Mouse (Mus musculus): ENCODE results near the gene Armh4. TPM values are rescaled to one million over a fixed set of nuclear protein-coding genes. Genes with fewer than 3 reads are reported as not detected.

Armh4 gene
- polyA plus RNA-seq, 1 experiment = 3.8 TPM

GRCm38 (mm10) chr14:49738441-49739088, 44.6 kb downstream of the Armh4 start:
- H3K27ac ChIP-seq (ENCODE audit: insufficient read depth, low read length) = no peak overlapping the region
- H3K4me1 ChIP-seq (ENCODE audit: control insufficient read depth, insufficient read depth, low read length) = no peaks in the 10 kb centered on the region
- no peak for TF ChIP-seq POLR2A (IDR thresholded peaks at IDR 0.05; ENCODE audit: low read depth, low read length)
- no peak for TF ChIP-seq CTCF (IDR thresholded peaks at IDR 0.05; ENCODE audit: borderline replicate concordance, insufficient read depth, low read length)
- no peak overlapping the region for H3K4me3 ChIP-seq (ENCODE audit: insufficient read depth, low read length)

GRCm38 (mm10) chr14:49733950-49734349, 49.2 kb downstream of the Armh4 start:
- Histone ChIP-seq H3K4me3 (ENCODE audit: insufficient read depth, low read length) (no peak overlapping the region), H3K27ac (ENCODE audit: insufficient read depth, low read length) (no peak overlapping the region), H3K4me1 (ENCODE audit: control insufficient read depth, insufficient read depth, low read length) (no peaks in the 10 kb centered on the region)
- TF ChIP-seq CTCF (IDR thresholded peaks at IDR 0.05; ENCODE audit: borderline replicate concordance, insufficient read depth, low read length) (no peak), POLR2A (IDR thresholded peaks at IDR 0.05; ENCODE audit: low read depth, low read length) (no peak)

- no peak overlapping the region for H3K4me3 ChIP-seq (ENCODE audit: insufficient read depth, low read length)
- no peak overlapping the region for H3K27ac ChIP-seq (ENCODE audit: insufficient read depth, low read length)
- no peaks in the 10 kb centered on the region for H3K4me1 ChIP-seq (ENCODE audit: control insufficient read depth, insufficient read depth, low read length)
- TF ChIP-seq POLR2A (IDR thresholded peaks at IDR 0.05; ENCODE audit: low read depth, low read length) (no peak), CTCF (IDR thresholded peaks at IDR 0.05; ENCODE audit: borderline replicate concordance, insufficient read depth, low read length) (no peak)
Measured at GRCm38 (mm10) chr14:49723361-49724054, 59.7 kb downstream of the Armh4 start.

- no peak overlapping the region for H3K4me3 ChIP-seq (ENCODE audit: insufficient read depth, low read length)
- no peaks in the 10 kb centered on the region for H3K4me1 ChIP-seq (ENCODE audit: control insufficient read depth, insufficient read depth, low read length)
- no peak overlapping the region for H3K27ac ChIP-seq (ENCODE audit: insufficient read depth, low read length)
- TF ChIP-seq POLR2A (IDR thresholded peaks at IDR 0.05; ENCODE audit: low read depth, low read length) = no peak
- TF ChIP-seq CTCF (IDR thresholded peaks at IDR 0.05; ENCODE audit: borderline replicate concordance, insufficient read depth, low read length) = no peak
Measured at GRCm38 (mm10) chr14:49722782-49723181, 60.4 kb downstream of the Armh4 start.

GRCm38 (mm10) chr14:49721281-49721680, 61.9 kb downstream of the Armh4 start:
- H3K27ac ChIP-seq (ENCODE audit: insufficient read depth, low read length) = no peak overlapping the region
- H3K4me1 ChIP-seq (ENCODE audit: control insufficient read depth, insufficient read depth, low read length) = no peaks in the 10 kb centered on the region
- TF ChIP-seq CTCF (IDR thresholded peaks at IDR 0.05; ENCODE audit: borderline replicate concordance, insufficient read depth, low read length) (no peak), POLR2A (IDR thresholded peaks at IDR 0.05; ENCODE audit: low read depth, low read length) (no peak)
- H3K4me3 ChIP-seq (ENCODE audit: insufficient read depth, low read length) = no peak overlapping the region

- Histone ChIP-seq H3K4me3 (ENCODE audit: insufficient read depth, low read length) (no peak overlapping the region), H3K4me1 (ENCODE audit: control insufficient read depth, insufficient read depth, low read length) (no peaks in the 10 kb centered on the region), H3K27ac (ENCODE audit: insufficient read depth, low read length) (no peak overlapping the region)
- TF ChIP-seq POLR2A (IDR thresholded peaks at IDR 0.05; ENCODE audit: low read depth, low read length) (no peak), CTCF (IDR thresholded peaks at IDR 0.05; ENCODE audit: borderline replicate concordance, insufficient read depth, low read length) (no peak)
Measured at GRCm38 (mm10) chr14:49719678-49720077, 63.5 kb downstream of the Armh4 start.

- Histone ChIP-seq H3K4me1 (ENCODE audit: control insufficient read depth, insufficient read depth, low read length) (no peaks in the 10 kb centered on the region), H3K27ac (ENCODE audit: insufficient read depth, low read length) (no peak overlapping the region), H3K4me3 (ENCODE audit: insufficient read depth, low read length) (no peak overlapping the region)
- no peak for TF ChIP-seq CTCF (IDR thresholded peaks at IDR 0.05; ENCODE audit: borderline replicate concordance, insufficient read depth, low read length)
- no peak for TF ChIP-seq POLR2A (IDR thresholded peaks at IDR 0.05; ENCODE audit: low read depth, low read length)
Measured at GRCm38 (mm10) chr14:49711016-49711415, 72.2 kb downstream of the Armh4 start.

- no peak overlapping the region for H3K27ac ChIP-seq (ENCODE audit: insufficient read depth, low read length)
- no peaks in the 10 kb centered on the region for H3K4me1 ChIP-seq (ENCODE audit: control insufficient read depth, insufficient read depth, low read length)
- TF ChIP-seq CTCF (IDR thresholded peaks at IDR 0.05; ENCODE audit: borderline replicate concordance, insufficient read depth, low read length) = no peak
- no peak for TF ChIP-seq POLR2A (IDR thresholded peaks at IDR 0.05; ENCODE audit: low read depth, low read length)
- no peak overlapping the region for H3K4me3 ChIP-seq (ENCODE audit: insufficient read depth, low read length)
Measured at GRCm38 (mm10) chr14:49703432-49704200, 79.6 kb downstream of the Armh4 start.

GRCm38 (mm10) chr14:49679511-49680284, 103.5 kb downstream of the Armh4 start:
- Histone ChIP-seq H3K4me1 (ENCODE audit: control insufficient read depth, insufficient read depth, low read length) (no peaks in the 10 kb centered on the region), H3K27ac (ENCODE audit: insufficient read depth, low read length) (no peak overlapping the region), H3K4me3 (ENCODE audit: insufficient read depth, low read length) (no peak overlapping the region)
- no peak for TF ChIP-seq POLR2A (IDR thresholded peaks at IDR 0.05; ENCODE audit: low read depth, low read length)
- no peak for TF ChIP-seq CTCF (IDR thresholded peaks at IDR 0.05; ENCODE audit: borderline replicate concordance, insufficient read depth, low read length)

Data from embryonic fibroblast, embryonic 13.5 days (primary cell).